Mouse (Mus musculus) limb, embryonic 11.5 days (tissue): Measurements from ENCODE around the gene Gm20604. TPM values are rescaled to one million over a fixed set of nuclear protein-coding genes. Genes with fewer than 3 reads are reported as not detected.

Experiments used
- ATAC-seq: fragments of 200-750 bp; cut with Nextera tagmentation; 2 replicates; pipeline ENCODE4 v1.8.0; 2017; ENCODE audit warnings: low read depth; ENCODE audit not compliant: insufficient number of reproducible peaks, low FRiP score, low TSS enrichment
- DNase-seq: peaks from one replicate; pipeline ENCODE4 v3.0.0-alpha.2; 2015; ENCODE audit warnings: low spot score
- H3K27ac ChIP-seq: fragments of 300-500 bp; sonication (generic); replicated peaks from 2 replicates; pipeline ENCODE4 v1.5.1; 2014; ENCODE audit warnings: low read depth, mild to moderate bottlenecking, low read length
- H3K27me3 ChIP-seq: fragments of 300-500 bp; sonication (generic); 2 replicates; pipeline ENCODE4 v1.6.1; 2014; ENCODE audit warnings: mild to moderate bottlenecking, low read length, mixed read lengths; ENCODE audit not compliant: control insufficient read depth, insufficient read depth
- H3K36me3 ChIP-seq: fragments of 300-500 bp; sonication (generic); 2 replicates; pipeline ENCODE4 v1.6.1; 2014; ENCODE audit warnings: mild to moderate bottlenecking, low read length, moderate library complexity, mixed read lengths; ENCODE audit not compliant: control insufficient read depth, insufficient read depth
- H3K4me1 ChIP-seq: fragments of 300-500 bp; sonication (generic); 2 replicates; pipeline ENCODE4 v1.6.1; 2014; ENCODE audit warnings: low read length, mixed read lengths; ENCODE audit not compliant: control insufficient read depth, insufficient read depth
- H3K4me2 ChIP-seq: fragments of 300-500 bp; sonication (generic); 2 replicates; pipeline ENCODE4 v1.6.1; 2014; ENCODE audit warnings: low read depth, mild to moderate bottlenecking, moderate library complexity; ENCODE audit not compliant: severe bottlenecking
- H3K4me3 ChIP-seq: fragments of 300-500 bp; sonication (generic); 2 replicates; pipeline ENCODE4 v1.5.1; 2014; ENCODE audit warnings: low read depth, low read length
- H3K9ac ChIP-seq: fragments of 300-500 bp; sonication (generic); 2 replicates; pipeline ENCODE4 v1.6.1; 2014; ENCODE audit warnings: mild to moderate bottlenecking, low read length
- H3K9me3 ChIP-seq: fragments of 300-500 bp; sonication (generic); 2 replicates; pipeline ENCODE4 v1.6.1; 2016; ENCODE audit warnings: low read length; ENCODE audit not compliant: control insufficient read depth
- WGBS: fragments of 180-500 bp; shearing (Covaris S2); extraction: QIAGEN DNeasy Blood & Tissue Kit; methylation state at CpG from one replicate; pipeline ENCODE4 v1.1.7; 2014; 5-methylcytosine and 5-hydroxymethylcytosine counted together
- polyA plus RNA-seq: library from polyadenylated mRNA; unstranded; fragments of >200 nt; fragmentation: Nextera tagmentation; extraction: Ambion mirVana; gene quantifications from 2 replicates; pipeline ENCODE4 v1.2.1, GENCODE M21; 2014

Gm20604 gene
- polyA plus RNA-seq, 1 experiment from 2014 or later = 36.8 TPM

DNA sequence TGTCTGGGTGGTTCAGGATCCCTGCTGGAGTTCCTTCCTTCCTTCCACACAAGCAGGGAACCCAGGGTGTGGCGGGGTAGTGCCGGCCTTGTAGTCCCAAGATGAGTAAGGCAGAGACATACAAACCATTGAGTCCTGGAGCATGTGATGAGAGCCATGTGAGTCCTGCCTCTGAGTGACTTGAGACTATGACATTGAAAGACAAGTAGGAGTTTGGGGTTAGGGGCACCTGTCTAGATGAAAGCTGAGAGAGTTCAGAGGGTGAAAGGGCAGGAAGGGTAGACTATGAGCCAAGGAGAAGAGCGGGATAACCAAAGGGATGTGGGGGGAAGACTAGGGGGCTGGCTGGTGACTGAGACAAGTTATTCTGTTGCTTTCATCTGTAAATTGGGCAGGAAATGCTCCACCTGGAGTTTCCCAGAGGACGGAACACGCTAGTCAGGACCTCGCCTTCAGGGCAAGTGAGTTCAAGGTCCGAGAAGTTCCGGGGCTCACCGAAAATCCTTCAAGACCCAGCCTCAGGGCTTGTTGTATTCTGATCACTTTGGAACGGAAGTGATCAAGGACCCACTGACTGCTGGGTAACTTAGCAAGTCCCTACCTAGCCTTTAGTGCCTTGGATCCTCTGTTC lies 51.5 kb downstream of the Gm20604 start:
- no peak overlapping the region for H3K9ac ChIP-seq
- H3K36me3 ChIP-seq = no peaks in the 10 kb centered on the region
- no peaks in the 10 kb centered on the region for H3K9me3 ChIP-seq
- H3K4me2 ChIP-seq = no peak overlapping the region
- DNase-seq = no peak
- 81% methylated on average over 10 of the region's 10 CpGs for WGBS
- no peak for ATAC-seq
- H3K27me3 ChIP-seq = no peaks in the 10 kb centered on the region
- no peak overlapping the region for H3K27ac ChIP-seq
- H3K4me1 ChIP-seq = peaks cover 9% of the 10 kb centered on the region
- no peak overlapping the region for H3K4me3 ChIP-seq

DNA sequence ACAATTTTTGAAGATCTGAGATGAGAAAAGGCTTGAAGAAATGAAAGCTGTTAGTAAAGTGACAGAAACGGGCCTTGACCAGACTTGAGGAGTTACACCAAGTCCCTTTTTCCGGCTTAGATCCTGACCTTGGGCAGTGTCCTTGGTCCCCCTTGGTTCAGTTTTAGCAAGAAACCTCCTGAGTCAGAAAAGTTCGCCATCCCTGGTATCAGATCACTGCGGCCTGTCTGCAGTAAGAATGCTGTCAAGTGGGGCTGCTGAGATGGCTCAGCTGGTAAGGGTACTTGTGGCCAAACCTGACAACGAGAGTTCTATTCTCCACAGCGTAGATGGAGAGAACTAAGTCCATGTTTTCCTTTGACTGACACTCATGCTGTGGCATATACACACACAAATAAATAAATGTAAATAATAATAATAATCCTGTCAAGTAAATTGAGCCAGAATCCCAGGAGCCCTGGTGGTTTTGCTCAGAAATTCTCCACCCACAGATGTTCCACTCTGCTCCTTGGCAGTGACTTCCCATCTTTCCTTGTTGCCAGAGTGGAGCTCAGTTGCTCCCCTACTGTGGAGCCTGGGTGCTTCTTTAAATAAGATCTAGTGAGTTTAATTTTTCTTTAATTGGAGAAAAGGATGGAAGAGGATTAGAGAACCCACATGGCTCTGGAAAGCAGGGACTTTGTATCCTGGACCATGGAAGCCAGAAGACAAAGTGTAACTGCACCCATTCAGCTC lies 52.4 kb downstream of the Gm20604 start:
- WGBS = 78% methylated on average over 6 of the region's 6 CpGs
- H3K9me3 ChIP-seq = no peaks in the 10 kb centered on the region
- no peak overlapping the region; the same call in 1 of the 2 replicates for H3K9ac ChIP-seq
- ATAC-seq = no peak
- H3K27me3 ChIP-seq = no peaks in the 10 kb centered on the region
- no peak overlapping the region for H3K4me3 ChIP-seq
- peak overlapping the region; percentile 93; the same call in 1 of the 2 replicates for H3K4me2 ChIP-seq
- H3K27ac ChIP-seq = no peak overlapping the region
- peaks cover 9% of the 10 kb centered on the region for H3K4me1 ChIP-seq
- DNase-seq = no peak
- no peaks in the 10 kb centered on the region for H3K36me3 ChIP-seq

DNA sequence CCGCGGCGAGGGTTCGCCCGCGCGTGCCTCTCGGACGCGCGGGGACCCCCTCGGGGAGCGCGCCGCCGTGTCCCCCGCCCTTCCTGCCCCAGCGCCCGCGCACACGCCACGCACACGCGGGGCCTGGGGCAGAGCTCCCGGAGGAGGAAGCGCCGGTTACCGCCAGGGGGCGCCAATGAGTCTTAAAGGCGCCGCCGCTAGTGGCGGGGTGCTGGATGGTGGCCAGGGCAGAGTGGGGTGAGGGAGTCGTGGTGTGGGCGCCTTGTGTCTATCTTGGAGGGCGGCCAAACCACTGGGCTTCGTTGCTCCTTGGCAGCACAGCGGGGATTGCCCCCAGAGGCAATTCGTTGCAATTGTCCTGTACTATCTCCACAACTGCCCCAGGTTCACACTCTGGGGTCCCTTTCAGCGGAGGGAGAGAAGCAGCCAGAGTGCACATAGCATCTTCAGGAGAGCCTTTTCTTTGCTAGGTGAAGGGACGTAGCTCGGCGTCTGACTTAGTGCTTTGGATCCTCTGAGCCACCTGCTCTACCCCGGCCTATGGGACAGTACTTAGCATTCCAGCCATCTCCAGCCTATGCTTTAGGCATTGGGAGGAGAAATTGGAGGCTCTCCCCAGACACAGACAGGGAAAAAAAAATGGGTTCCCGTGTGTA lies 53.1 kb downstream of the Gm20604 start:
- peak; percentile 71 for ATAC-seq
- Histone ChIP-seq H3K9ac (peak overlapping the region; percentile 76), H3K4me3 (peak overlapping the region; percentile 67), H3K4me2 (peak overlapping the region; percentile 93), H3K36me3 (no peaks in the 10 kb centered on the region), H3K9me3 (no peaks in the 10 kb centered on the region), H3K27ac (0 out of 2 replicates have a peak overlapping the region, but pooled peaks have one; percentile 16), H3K27me3 (no peaks in the 10 kb centered on the region), H3K4me1 (peaks cover 6% of the 10 kb centered on the region)
- peak; percentile 87 for DNase-seq
- WGBS = 3% methylated on average over 45 of the region's 45 CpGs

DNA sequence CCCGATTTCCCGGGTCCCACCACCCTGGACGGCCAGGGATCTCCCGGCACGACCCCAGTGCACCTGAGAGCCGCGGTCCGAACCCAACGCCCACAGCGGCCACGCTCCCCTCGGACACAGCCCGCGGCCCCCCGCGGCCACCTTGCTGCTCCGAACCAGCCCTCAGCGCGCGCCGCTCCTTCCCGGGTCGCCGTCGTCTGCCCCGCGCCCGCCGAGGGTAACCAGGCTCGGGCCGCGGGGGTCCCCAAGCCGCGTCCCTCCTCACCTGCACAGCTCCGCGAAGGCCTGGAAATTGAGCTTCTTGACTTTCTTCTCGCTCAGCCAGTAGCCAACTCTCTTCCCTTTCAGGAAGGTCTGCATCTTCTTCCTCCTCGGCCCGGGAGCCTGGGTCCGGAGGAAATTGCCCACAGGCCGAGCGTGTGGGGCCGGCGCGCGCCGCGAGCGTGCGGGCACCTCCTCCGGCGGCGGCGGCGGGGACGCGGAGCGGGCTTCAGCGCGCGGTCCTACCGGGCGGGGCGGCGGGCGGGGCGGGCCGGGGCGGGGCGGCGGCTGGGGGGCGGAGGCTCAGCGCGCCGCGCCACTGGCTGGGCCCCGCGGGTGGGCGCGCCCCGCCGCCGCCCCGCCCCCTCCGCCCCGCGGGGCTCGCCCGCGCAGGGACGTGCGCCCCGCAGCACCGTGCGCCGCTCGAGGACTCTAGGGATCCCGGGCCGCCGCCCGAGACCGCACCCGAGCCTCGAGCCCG lies 53.8 kb downstream of the Gm20604 start, which contains the start of gene Itpk1:
Gene Itpk1 (minus strand): TSS at position 474 of the 742 bp plus-strand sequence.
- Histone ChIP-seq H3K27ac (0 out of 2 replicates have a peak within 1 kb of the TSS, but pooled peaks have one; percentile 16), H3K27me3 (no peaks in the 10 kb centered on the region), H3K9ac (peak within 1 kb of the TSS; percentile 76), H3K4me1 (peaks cover 7% of the 10 kb centered on the region), H3K9me3 (no peaks in the 10 kb centered on the region), H3K36me3 (no peaks in the 10 kb centered on the region), H3K4me2 (peak within 1 kb of the TSS; percentile 93), H3K4me3 (peak within 1 kb of the TSS; percentile 67)
- whole genome bisulfite sequencing = under 1% methylated on average over 70 of the region's 105 CpGs
- peak; percentile 75 for ATAC-seq
- peak; percentile 69 for DNase-seq

DNA sequence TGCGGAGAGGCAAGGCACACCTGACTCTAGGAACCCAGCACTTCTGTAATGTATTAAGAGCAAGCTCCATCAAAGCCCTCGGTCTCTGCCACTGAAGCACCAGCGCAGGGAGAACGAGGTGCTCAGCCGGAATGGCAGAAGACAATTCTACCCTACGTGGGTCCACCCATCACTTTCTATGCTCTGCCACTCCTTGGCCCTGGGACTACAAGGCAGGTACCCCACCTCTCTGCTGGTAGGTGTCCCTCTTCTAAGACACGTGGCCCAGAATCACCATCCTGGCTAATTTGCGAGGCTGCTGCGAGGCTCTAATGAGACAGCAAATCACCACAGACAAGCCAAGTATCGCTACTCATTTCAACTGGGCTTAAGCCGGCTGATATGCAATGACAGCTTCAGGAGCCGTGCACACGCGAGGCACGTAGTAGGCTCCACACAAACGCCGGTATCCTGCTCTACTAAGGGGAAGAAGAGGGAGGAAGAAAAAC lies 54.5 kb downstream of the Gm20604 start:
- peak; percentile 38 for DNase-seq
- Histone ChIP-seq H3K4me2 (peak overlapping the region; percentile 93), H3K27ac (no peak overlapping the region), H3K27me3 (no peaks in the 10 kb centered on the region), H3K9ac (peak overlapping the region; percentile 76; the same call in 1 of the 2 replicates), H3K9me3 (no peaks in the 10 kb centered on the region), H3K36me3 (no peaks in the 10 kb centered on the region), H3K4me3 (peak overlapping the region; percentile 67), H3K4me1 (peaks cover 13% of the 10 kb centered on the region)
- 2% methylated on average over 17 of the region's 17 CpGs for WGBS
- no peak for ATAC-seq

DNA sequence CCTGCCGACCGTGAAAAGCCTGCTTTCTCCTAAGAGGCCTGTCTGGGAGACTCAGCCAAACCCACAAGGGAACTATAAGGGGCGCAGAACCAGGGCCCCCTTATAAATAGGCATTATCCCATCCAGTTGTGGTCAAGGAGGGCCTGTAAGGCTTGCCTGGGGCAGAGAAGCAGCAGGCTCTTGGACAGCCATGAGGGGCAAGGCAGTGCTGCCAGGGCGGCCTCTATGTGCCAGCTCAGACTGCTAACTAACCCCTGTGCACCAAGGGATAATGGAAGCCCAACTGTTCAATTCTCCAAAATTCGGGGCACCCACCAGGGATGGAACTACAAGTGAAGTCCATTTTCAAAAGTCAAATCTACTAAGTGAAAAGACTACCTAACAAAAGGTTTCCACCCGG lies 55.0 kb downstream of the Gm20604 start:
- ATAC-seq = no peak
- H3K9ac ChIP-seq = no peak overlapping the region
- peak overlapping the region; percentile 93 for H3K4me2 ChIP-seq
- H3K4me3 ChIP-seq = no peak overlapping the region; the same call in 1 of the 2 replicates
- H3K27me3 ChIP-seq = no peaks in the 10 kb centered on the region
- no peak for DNase-seq
- H3K9me3 ChIP-seq = no peaks in the 10 kb centered on the region
- 48% methylated on average over 6 of the region's 6 CpGs for WGBS
- no peak overlapping the region for H3K27ac ChIP-seq
- no peaks in the 10 kb centered on the region for H3K36me3 ChIP-seq
- H3K4me1 ChIP-seq = peaks cover 18% of the 10 kb centered on the region

DNA sequence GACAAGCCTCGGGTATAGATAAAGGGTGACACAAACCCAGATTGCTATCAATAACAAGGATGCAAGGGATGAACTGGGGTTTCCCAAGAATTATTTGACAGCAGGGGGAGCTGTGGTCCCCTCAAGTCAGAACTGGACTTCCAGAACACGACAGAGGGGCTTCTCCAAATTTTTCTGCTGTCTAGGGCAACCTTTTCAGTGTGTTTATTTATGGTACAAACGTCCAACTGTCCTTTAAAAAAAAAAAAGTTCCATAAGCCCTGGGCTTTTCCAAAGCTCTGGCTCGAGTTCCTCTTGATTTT lies 55.4 kb downstream of the Gm20604 start:
- H3K9ac ChIP-seq = no peak overlapping the region
- peak overlapping the region; percentile 93; the same call in 1 of the 2 replicates for H3K4me2 ChIP-seq

More for the DNA sequence above, 55.4 kb downstream of the Gm20604 start:
- Histone ChIP-seq H3K36me3 (no peaks in the 10 kb centered on the region), H3K4me1 (peaks cover 22% of the 10 kb centered on the region), H3K4me3 (no peak overlapping the region), H3K27me3 (no peaks in the 10 kb centered on the region), H3K9me3 (no peaks in the 10 kb centered on the region), H3K27ac (no peak overlapping the region)
- DNase-seq = peak; percentile 27
- 9% methylated on average over 4 of the region's 4 CpGs for WGBS
- ATAC-seq = no peak
